Comparison of ENCODE assay signal across 1 mouse cellular context in the genomic region with DNA sequence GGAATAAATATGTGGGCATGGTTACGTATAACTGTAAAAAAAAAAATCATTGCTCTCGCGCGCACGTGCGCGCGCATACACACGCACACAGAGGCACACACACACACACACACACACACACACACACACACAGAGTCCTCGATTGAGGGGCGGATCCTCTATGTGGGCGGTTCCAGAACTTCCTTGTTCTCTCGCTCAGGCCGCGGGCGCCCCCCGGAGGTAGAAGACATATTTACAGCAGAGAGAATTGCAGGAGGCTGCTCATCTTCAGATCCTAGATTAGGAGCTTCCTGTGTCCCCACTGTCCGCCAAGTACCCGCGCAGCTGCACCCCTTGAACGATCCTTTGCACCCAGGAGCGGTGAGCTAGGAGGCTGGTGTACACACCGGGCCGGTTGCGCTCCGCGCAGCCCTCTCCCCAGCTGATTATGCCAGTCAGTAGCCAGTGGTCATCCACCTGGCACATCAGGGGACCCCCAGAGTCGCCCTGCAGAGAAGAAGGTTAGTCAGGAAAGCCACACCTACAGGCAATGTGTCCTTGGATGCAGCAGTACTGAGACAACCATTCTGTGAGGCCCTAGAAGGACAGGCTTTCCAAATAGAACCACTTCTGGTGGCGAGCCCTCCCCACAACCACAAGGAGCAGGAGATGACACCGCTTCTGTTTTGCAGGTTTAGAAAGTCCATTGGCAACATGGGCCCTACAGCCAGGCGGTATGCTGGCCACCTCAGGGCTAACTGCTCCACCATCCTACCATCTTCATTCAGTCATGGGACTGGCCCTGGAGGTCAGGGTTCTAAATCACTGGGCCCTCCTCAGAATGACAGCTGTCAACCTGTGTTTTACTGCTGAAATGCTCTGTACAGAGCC.
TF ChIP-seq lines count a peak whose summit lies in the region.

No protein-coding gene starts in this region.

TF ChIP-seq in CH12.LX, 34 proteins besides CTCF, POLR2A, EP300 and RAD21 (continued from another document):
- TF ChIP-seq RCOR1 (conservative IDR thresholded peaks at IDR 0.05; ENCODE audit: low read depth, low read length) (0 out of 2 replicates have a peak, but pooled peaks have one; percentile 46), ZMIZ1 (IDR thresholded peaks at IDR 0.05; ENCODE audit: low read depth, low read length) (no peak), MXI1 (IDR thresholded peaks at IDR 0.05; ENCODE audit: low read depth, low read length) (peak; percentile 68), USF2 (conservative IDR thresholded peaks at IDR 0.05; ENCODE audit: low read depth, low read length) (no peak), KAT2A (IDR thresholded peaks at IDR 0.05; ENCODE audit: insufficient replicate concordance, low read length) (no peak), GABPA (IDR thresholded peaks at IDR 0.05; ENCODE audit: insufficient replicate concordance, low read depth, low read length) (no peak), ZKSCAN1 (IDR thresholded peaks at IDR 0.05; ENCODE audit: borderline replicate concordance, low read depth, low read length) (no peak), ELF1 (IDR thresholded peaks at IDR 0.05; ENCODE audit: low read depth, low read length) (peak; percentile 89), SMC3 (IDR thresholded peaks at IDR 0.05; ENCODE audit: low read depth, low read length) (peak; percentile 84), NRF1 (IDR thresholded peaks at IDR 0.05; ENCODE audit: low read depth, low read length) (peak; percentile 78), JUND (conservative IDR thresholded peaks at IDR 0.05; ENCODE audit: low read depth, low read length) (peak; percentile 37; the same call in 1 of the 2 replicates), MAFK (IDR thresholded peaks at IDR 0.05; ENCODE audit: insufficient replicate concordance, low read length) (no peak), CHD1 (IDR thresholded peaks at IDR 0.05; ENCODE audit: low read depth, low read length) (no peak), E2F4 (IDR thresholded peaks at IDR 0.05; ENCODE audit: insufficient replicate concordance, low read depth, low read length) (no peak), MAX (IDR thresholded peaks at IDR 0.05; ENCODE audit: low read length) (peak; percentile 75; the same call in 1 of the 2 replicates), NELFE (IDR thresholded peaks at IDR 0.05; ENCODE audit: low read depth, low read length) (peak; percentile 49; the same call in 1 of the 2 replicates), MEF2A (IDR thresholded peaks at IDR 0.05; ENCODE audit: borderline replicate concordance, low read depth, low read length) (peak; percentile 60; the same call in 1 of the 2 replicates), IRF4 (IDR thresholded peaks at IDR 0.05; ENCODE audit: low read depth, low read length) (peak; percentile 78), USF1 (IDR thresholded peaks at IDR 0.05; ENCODE audit: low read depth, low read length) (no peak), PAX5 (IDR thresholded peaks at IDR 0.05; ENCODE audit: low read length) (no peak), HCFC1 (IDR thresholded peaks at IDR 0.05; ENCODE audit: low read depth, low read length) (peak; percentile 35), CHD2 (IDR thresholded peaks at IDR 0.05; ENCODE audit: low read length) (no peak)
